Mouse (Mus musculus) hindbrain, embryonic 11.5 days (tissue): ENCODE measurements around the gene Dlg2. TPM values are rescaled to one million over a fixed set of nuclear protein-coding genes. Genes with fewer than 3 reads are reported as not detected.
A peak's percentile ranks its signal among the peaks of the same experiment; 100 is the strongest.

ENCODE experiments used
- ATAC-seq: fragments of 200-750 bp; cut with Nextera tagmentation; 2 replicates; pipeline ENCODE4 v1.8.0; 2017; ENCODE audit warnings: mild to moderate bottlenecking, moderate TSS enrichment, moderate library complexity; ENCODE audit not compliant: low FRiP score
- DNase-seq: peaks from one replicate; pipeline ENCODE4 v3.0.0-alpha.2; 2015; ENCODE audit warnings: low spot score
- H3K27ac ChIP-seq: fragments of 300-500 bp; sonication (generic); 2 replicates; pipeline ENCODE4 v1.5.1; 2014; ENCODE audit warnings: mild to moderate bottlenecking, low read depth, low read length
- H3K27me3 ChIP-seq: fragments of 300-500 bp; sonication (generic); 2 replicates; pipeline ENCODE4 v1.6.1; 2014; ENCODE audit warnings: mild to moderate bottlenecking, low read length, moderate library complexity, mixed read lengths; ENCODE audit not compliant: control insufficient read depth, insufficient read depth
- H3K36me3 ChIP-seq: fragments of 300-500 bp; sonication (generic); 2 replicates; pipeline ENCODE4 v1.6.1; 2014; ENCODE audit warnings: mild to moderate bottlenecking, low read length, moderate library complexity, mixed read lengths; ENCODE audit not compliant: control insufficient read depth, insufficient read depth
- H3K4me1 ChIP-seq: fragments of 300-500 bp; sonication (generic); replicated peaks from 2 replicates; pipeline ENCODE4 v1.6.1; 2014; ENCODE audit warnings: low read length, mixed read lengths; ENCODE audit not compliant: control insufficient read depth, insufficient read depth
- H3K4me2 ChIP-seq: fragments of 300-500 bp; sonication (generic); replicated peaks from 2 replicates; pipeline ENCODE4 v1.6.1; 2014; ENCODE audit warnings: mild to moderate bottlenecking, low read depth, low read length
- H3K4me3 ChIP-seq: fragments of 300-500 bp; sonication (generic); 2 replicates; pipeline ENCODE4 v1.5.1; 2014; ENCODE audit warnings: low read depth, low read length
- H3K9ac ChIP-seq: fragments of 300-500 bp; sonication (generic); 2 replicates; pipeline ENCODE4 v1.6.1; 2014; ENCODE audit warnings: low read depth, low read length
- H3K9me3 ChIP-seq: fragments of 300-500 bp; sonication (generic); 2 replicates; pipeline ENCODE4 v1.6.1; 2016; ENCODE audit warnings: low read length; ENCODE audit not compliant: control insufficient read depth
- WGBS: fragments of 180-500 bp; shearing (Covaris S2); extraction: QIAGEN DNeasy Blood & Tissue Kit; methylation state at CpG from one replicate; pipeline ENCODE4 v1.1.7; 2014; 5-methylcytosine and 5-hydroxymethylcytosine counted together
- polyA plus RNA-seq: library from polyadenylated mRNA; unstranded; fragments of >200 nt; fragmentation: Nextera tagmentation; extraction: Ambion mirVana; gene quantifications from 2 replicates; pipeline ENCODE4 v1.2.1, GENCODE M21; 2014

Dlg2 gene
- polyA plus RNA-seq, 1 experiment from 2014 or later: 3.1 TPM

DNA sequence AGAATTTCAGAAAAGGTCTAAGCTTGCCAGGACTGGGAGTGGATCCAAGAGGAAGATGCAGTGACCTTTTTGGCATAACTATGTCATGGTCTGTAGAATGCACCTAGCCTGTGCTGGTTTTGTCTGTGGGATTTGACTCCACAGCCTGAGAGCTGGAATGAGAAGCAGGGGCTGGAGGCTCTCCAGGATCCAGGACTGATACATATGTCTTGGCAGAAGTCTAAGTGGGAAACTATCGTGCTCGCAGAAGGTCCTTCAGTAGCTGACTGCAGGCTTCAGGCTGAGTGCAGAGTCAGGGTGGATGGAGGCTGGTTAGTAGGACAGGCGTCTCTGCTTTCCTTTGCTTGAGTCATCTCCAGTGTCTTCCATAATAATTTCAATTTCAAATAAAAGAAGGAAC, 807.7 kb downstream of the Dlg2 start:
- no peaks in the 10 kb centered on the region for H3K4me1 ChIP-seq
- no peaks in the 10 kb centered on the region for H3K27me3 ChIP-seq
- WGBS: 90% methylated on average over 3 of the region's 3 CpGs
- no peaks in the 10 kb centered on the region for H3K36me3 ChIP-seq
- no peak overlapping the region for H3K27ac ChIP-seq
- DNase-seq (no peak), ATAC-seq (no peak)
- no peak overlapping the region for H3K4me2 ChIP-seq
- no peaks in the 10 kb centered on the region for H3K9me3 ChIP-seq
- H3K4me3 ChIP-seq: no peak overlapping the region
- no peak overlapping the region for H3K9ac ChIP-seq

DNA sequence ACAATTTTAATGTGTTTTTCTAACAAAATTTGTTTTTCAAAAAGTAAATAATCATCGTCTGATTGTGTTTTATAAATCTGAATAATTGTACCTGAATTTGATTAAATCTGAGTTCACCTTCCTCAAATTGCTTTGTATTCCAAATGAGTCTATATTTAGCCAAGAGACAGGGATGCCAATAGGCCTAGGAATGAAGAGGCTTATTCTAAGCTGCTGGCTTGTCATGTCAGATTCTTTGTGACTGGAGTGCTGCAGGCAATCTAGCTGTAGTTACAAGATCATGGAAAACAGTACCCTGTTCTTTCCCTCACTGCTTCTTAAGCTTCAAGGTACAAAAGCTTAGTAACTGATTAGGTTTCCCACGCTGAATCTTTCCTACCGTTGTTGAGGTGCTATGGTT, 811.9 kb downstream of the Dlg2 start:
- no peak overlapping the region for H3K27ac ChIP-seq
- no peaks in the 10 kb centered on the region for H3K27me3 ChIP-seq
- H3K4me1 ChIP-seq: no peaks in the 10 kb centered on the region
- no peaks in the 10 kb centered on the region for H3K36me3 ChIP-seq
- H3K4me2 ChIP-seq: no peak overlapping the region
- H3K9ac ChIP-seq: no peak overlapping the region
- ATAC-seq (no peak), DNase-seq (no peak)
- no peak overlapping the region for H3K4me3 ChIP-seq
- 83% methylated on average over 3 of the region's 3 CpGs for WGBS
- H3K9me3 ChIP-seq: no peaks in the 10 kb centered on the region

DNA sequence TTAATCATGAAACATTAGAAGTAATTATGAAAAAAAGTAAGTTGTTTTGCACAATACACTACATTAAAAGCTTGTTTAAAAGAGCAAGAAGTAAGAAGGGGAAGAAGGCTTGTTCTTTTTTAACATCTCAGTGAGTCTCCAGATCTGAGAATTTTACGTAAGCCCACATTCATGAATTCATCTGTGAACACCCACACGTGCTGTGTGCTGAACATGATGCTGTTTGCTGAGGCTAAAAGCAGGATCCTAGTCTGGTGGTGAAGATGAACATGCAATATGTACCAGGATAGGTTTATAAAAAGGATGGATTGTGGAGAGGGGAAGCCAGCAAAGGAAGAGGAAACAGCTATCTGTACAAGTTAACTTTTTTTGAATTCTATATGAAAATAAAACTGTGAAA, 819.7 kb downstream of the Dlg2 start:
- H3K9me3 ChIP-seq: no peaks in the 10 kb centered on the region
- H3K4me3 ChIP-seq: no peak overlapping the region
- 89% methylated on average over 2 of the region's 2 CpGs for WGBS
- no peak overlapping the region for H3K9ac ChIP-seq
- ATAC-seq (no peak), DNase-seq (no peak)
- H3K36me3 ChIP-seq: no peaks in the 10 kb centered on the region
- H3K4me2 ChIP-seq: no peak overlapping the region
- H3K4me1 ChIP-seq: no peaks in the 10 kb centered on the region
- H3K27ac ChIP-seq: no peak overlapping the region
- no peaks in the 10 kb centered on the region for H3K27me3 ChIP-seq

DNA sequence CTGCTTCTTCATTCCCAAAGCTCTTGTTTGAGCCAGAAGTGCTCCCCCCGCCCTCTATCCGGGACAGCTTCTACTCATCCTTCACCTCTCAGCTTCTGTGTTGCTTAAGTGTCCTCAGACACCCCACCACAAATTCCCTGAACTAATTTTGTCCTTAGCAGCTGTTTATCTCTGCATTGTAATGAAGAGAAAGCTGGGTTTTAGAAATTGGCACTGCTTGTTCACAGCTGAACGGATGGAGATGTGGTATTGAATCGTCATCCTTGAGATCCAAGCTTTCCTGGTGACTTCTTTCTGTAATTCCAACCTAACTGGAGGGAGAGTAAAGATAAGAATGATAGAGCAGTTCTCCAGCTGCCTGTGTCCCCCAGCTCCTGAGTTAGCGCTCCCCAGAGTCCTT, 834.7 kb downstream of the Dlg2 start:
- H3K9ac ChIP-seq: no peak overlapping the region
- H3K9me3 ChIP-seq: no peaks in the 10 kb centered on the region
- DNase-seq (no peak), ATAC-seq (no peak)
- H3K4me3 ChIP-seq: no peak overlapping the region
- H3K36me3 ChIP-seq: no peaks in the 10 kb centered on the region
- H3K27me3 ChIP-seq: no peaks in the 10 kb centered on the region
- H3K4me2 ChIP-seq: no peak overlapping the region
- no peak overlapping the region for H3K27ac ChIP-seq
- WGBS: 82% methylated on average over 5 of the region's 5 CpGs
- H3K4me1 ChIP-seq: no peaks in the 10 kb centered on the region

GRCm38 (mm10) chr7:91345073-91345472, 868.6 kb downstream of the Dlg2 start:
- Histone ChIP-seq H3K36me3 (no peaks in the 10 kb centered on the region), H3K9ac (no peak overlapping the region), H3K4me1 (no peaks in the 10 kb centered on the region), H3K9me3 (no peaks in the 10 kb centered on the region), H3K27ac (no peak overlapping the region), H3K4me2 (no peak overlapping the region), H3K27me3 (no peaks in the 10 kb centered on the region), H3K4me3 (no peak overlapping the region)
- ATAC-seq: no peak
- DNase-seq: no peak

DNA sequence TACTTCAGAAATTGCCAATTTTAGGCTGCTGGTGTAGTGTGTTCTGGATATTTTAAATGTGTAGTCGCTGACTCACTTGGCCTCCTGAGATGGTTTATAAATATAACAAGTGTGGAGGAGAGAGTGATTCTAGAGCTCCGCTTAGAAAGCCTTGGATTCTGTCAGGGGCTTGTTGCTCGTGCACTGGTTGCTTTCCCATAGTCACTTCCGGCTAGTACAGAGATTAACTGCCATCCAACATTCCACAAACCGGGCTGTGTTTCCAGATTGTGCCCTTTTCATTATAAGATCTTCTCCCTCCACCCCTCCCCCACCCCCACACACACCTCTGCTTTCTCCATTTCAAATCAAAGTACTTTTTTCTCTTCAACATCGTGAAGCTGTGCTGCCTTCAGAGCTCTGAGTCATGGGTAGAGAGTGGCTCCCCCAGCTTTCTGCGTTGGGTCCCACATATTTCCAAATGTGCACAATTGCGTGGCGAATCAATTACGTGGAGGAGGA, 893.4 kb downstream of the Dlg2 start:
- 66% methylated on average over 10 of the region's 10 CpGs for WGBS
- DNase-seq: peak; percentile 4
- no peaks in the 10 kb centered on the region for H3K27me3 ChIP-seq

DNA sequence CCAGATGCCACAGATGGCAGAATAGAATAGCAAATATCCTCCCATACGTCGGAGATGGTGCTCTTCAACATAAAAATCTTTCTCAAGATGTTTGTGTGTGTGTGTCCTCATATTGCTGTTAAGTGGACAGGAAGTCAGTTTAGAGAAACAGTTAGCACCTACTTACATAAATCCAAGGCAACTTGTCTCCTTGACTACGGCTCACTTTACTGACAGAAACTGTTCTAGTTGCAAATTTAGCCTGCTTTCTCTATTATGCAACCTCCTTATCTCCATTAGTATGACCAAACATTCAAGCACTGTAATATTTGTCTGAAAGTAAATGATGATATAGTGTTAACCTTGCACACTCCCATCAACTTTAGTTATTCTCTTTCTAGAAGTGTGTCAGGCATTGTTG, 905.8 kb downstream of the Dlg2 start:
- H3K4me1 ChIP-seq: no peaks in the 10 kb centered on the region
- DNase-seq: no peak
- no peak overlapping the region for H3K27ac ChIP-seq
- H3K9me3 ChIP-seq: no peaks in the 10 kb centered on the region
- H3K36me3 ChIP-seq: no peaks in the 10 kb centered on the region
- no peak for ATAC-seq
- no peak overlapping the region for H3K4me2 ChIP-seq
- H3K27me3 ChIP-seq: no peaks in the 10 kb centered on the region
- 84% methylated on average over 3 of the region's 3 CpGs for WGBS
- H3K4me3 ChIP-seq: no peak overlapping the region
- H3K9ac ChIP-seq: no peak overlapping the region

More for the DNA sequence above, 893.4 kb downstream of the Dlg2 start:
- no peaks in the 10 kb centered on the region for H3K36me3 ChIP-seq
- no peak overlapping the region for H3K4me3 ChIP-seq
- ATAC-seq: no peak
- H3K4me1 ChIP-seq: no peaks in the 10 kb centered on the region
- no peak overlapping the region for H3K4me2 ChIP-seq
- no peaks in the 10 kb centered on the region for H3K9me3 ChIP-seq
- no peak overlapping the region for H3K27ac ChIP-seq
- H3K9ac ChIP-seq: no peak overlapping the region

DNA sequence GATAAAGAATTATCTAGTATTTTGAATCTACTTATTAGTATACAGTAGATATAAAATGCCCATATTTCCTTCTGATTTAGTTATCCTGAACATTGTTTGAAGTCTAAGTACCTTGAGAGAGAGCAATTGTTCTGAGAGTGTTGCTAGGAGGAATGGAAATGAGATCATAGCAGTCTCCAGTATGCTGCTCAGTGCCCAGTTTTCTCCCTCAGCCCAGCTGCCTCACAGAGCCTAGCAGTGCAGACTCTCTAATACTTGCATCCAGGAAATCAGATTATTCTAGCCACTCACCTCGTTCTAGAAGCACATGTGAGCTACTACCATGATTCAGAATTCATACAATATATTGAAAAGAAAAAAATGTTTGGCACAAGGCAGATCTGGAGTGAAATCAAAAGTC, 907.4 kb downstream of the Dlg2 start:
- Histone ChIP-seq H3K36me3 (no peaks in the 10 kb centered on the region), H3K4me2 (no peak overlapping the region), H3K27me3 (no peaks in the 10 kb centered on the region), H3K9ac (no peak overlapping the region), H3K4me3 (no peak overlapping the region), H3K4me1 (no peaks in the 10 kb centered on the region), H3K9me3 (no peaks in the 10 kb centered on the region), H3K27ac (no peak overlapping the region)
- WGBS: 61% methylated on average over 1 of the region's 1 CpGs
- no peak for ATAC-seq
- no peak for DNase-seq

DNA sequence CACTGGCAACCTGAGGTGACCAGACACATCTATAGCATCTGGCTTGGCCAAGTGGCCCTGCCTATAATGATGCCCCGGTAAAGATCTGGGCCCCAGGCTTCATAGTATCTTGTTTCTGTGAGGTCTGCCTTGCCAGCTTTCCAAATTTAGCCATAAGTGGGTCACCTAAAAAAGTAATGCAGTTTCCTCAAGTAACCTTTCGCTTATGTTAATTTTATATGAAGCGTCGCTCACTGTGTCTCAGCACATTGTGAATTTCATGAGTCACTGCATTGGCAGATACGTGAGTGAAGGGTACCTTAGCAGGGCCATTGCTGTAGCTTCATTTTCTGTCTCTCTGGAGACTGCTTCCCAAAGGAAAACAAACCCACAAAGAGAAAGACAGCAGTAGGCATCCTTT, 912.8 kb downstream of the Dlg2 start:
- H3K36me3 ChIP-seq: no peaks in the 10 kb centered on the region
- WGBS: 69% methylated on average over 5 of the region's 5 CpGs
- no peak overlapping the region for H3K9ac ChIP-seq
- no peaks in the 10 kb centered on the region for H3K4me1 ChIP-seq
- ATAC-seq: no peak
- H3K4me3 ChIP-seq: no peak overlapping the region
- no peaks in the 10 kb centered on the region for H3K9me3 ChIP-seq
- no peak overlapping the region for H3K4me2 ChIP-seq
- no peak for DNase-seq
- no peaks in the 10 kb centered on the region for H3K27me3 ChIP-seq
- no peak overlapping the region for H3K27ac ChIP-seq
